Mouse (Mus musculus) bone marrow macrophage, adult 2 months (primary cell): ENCODE data around the gene Eln. TPM values are rescaled to one million over a fixed set of nuclear protein-coding genes. Genes with fewer than 3 reads are reported as not detected.
A peak's percentile ranks its signal among the peaks of the same experiment; 100 is the strongest.

Experiments used
- H3K27ac ChIP-seq: 2 replicates; pipeline ENCODE4 v1.5.1; 2012; ENCODE audit warnings: low read depth, low read length; ENCODE audit not compliant: insufficient read depth
- H3K4me1 ChIP-seq: 2 replicates; pipeline ENCODE4 v1.6.1; 2012; ENCODE audit warnings: low read length; ENCODE audit not compliant: control insufficient read depth, insufficient read depth
- H3K4me3 ChIP-seq: 2 replicates; pipeline ENCODE4 v1.5.1; 2012; ENCODE audit warnings: mild to moderate bottlenecking, low read length, moderate library complexity; ENCODE audit not compliant: insufficient read depth
- CTCF ChIP-seq: IDR thresholded peaks from 2 replicates; pipeline ENCODE4 v1.5.1; 2012; ENCODE audit warnings: low read depth, mild to moderate bottlenecking, low read length, moderate library complexity
- POLR2A ChIP-seq: IDR thresholded peaks from 2 replicates; pipeline ENCODE4 v1.6.1; 2012; ENCODE audit warnings: mild to moderate bottlenecking, low read depth, low read length, borderline replicate concordance
- polyA plus RNA-seq: library from polyadenylated mRNA; stranded (reverse); fragments of >200 nt; gene quantifications from 2 replicates; pipeline ENCODE4 v1.2.4, GENCODE M21; 2012; ENCODE audit not compliant: missing spikeins, insufficient read depth, insufficient read length

Eln gene
- polyA plus RNA-seq, 1 experiment, result not detected

DNA sequence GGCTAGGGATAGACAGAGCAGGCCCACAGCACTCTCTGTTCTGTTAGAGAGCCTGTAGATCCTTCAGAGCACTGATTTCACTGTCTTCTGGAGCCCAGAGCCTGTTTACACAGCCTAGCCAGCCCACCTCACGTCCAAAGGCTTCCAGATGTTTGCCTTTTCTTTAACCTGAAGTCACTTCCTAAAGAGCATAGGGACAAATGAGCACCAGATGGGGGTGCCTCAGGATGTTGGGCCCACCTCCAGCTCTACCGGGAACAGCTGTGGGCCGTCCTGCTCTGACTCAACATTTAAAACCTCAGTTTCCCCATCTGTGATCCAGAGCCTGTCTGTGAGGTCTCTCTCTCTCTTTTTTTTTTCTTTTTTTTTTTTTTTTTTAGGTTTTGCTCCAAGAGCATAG, 18.6 kb downstream of the Eln start:
- Histone ChIP-seq H3K27ac (no peak overlapping the region), H3K4me3 (no peak overlapping the region), H3K4me1 (peaks cover 9% of the 10 kb centered on the region)
- no peak for TF ChIP-seq POLR2A
- no peak for TF ChIP-seq CTCF

DNA sequence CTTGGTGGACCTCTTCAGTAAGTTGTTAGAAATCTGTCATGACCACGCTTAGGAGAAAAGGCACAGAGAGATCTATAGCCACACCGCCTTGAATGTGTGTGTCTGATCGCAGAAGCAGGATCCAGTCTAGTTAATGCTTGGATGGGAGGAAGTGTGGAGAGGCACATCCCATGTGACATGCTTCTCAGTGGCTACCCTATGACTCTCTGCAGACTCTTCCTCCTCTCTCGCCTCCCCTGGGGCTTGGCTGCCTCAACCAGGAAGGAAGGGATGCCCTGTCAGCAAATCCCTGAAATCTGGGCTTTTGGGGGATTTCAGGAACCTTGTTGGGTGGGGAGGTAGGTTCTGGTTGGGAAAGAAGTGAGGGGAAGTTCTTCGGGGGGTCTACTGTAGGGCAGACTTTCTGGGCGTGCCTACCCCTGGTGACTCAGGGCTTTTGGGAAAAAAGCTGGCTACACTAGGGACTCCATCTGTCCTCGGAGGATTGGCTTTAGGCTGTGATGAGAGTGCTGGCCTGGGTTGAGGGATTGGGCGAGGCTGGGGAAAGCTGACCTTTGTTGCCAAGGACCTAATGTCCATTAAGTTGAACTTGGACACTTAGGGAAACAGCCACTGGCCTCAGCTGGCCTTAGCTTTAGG, 20.0 kb downstream of the Eln start:
- H3K4me1 ChIP-seq, result peaks cover 9% of the 10 kb centered on the region
- H3K27ac ChIP-seq, result peak overlapping the region; percentile 22; the same call in 1 of the 2 replicates
- no peak for TF ChIP-seq POLR2A
- TF ChIP-seq CTCF, result no peak
- H3K4me3 ChIP-seq, result no peak overlapping the region

DNA sequence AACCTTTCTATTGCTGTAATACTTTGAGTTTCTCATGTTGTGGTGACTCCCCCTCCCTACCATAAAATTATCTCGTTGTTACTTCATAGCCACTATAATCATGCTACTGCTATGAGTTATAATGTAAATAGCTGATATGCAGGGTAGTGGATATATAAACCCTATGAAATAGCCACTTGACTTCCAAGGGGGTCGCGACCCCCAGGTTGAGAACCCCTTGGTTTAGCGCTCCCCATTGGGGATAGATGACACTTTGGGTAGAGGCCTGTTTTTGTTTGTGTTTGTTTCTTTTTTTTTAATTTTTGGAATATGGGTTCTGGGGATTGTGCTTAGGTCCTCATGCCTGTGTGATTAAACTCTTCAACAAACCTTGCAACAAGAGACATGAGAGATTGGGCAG, 21.8 kb downstream of the Eln start:
- Histone ChIP-seq H3K4me1 (peaks cover 9% of the 10 kb centered on the region), H3K27ac (no peak overlapping the region), H3K4me3 (no peak overlapping the region)
- TF ChIP-seq POLR2A (no peak), CTCF (no peak)

DNA sequence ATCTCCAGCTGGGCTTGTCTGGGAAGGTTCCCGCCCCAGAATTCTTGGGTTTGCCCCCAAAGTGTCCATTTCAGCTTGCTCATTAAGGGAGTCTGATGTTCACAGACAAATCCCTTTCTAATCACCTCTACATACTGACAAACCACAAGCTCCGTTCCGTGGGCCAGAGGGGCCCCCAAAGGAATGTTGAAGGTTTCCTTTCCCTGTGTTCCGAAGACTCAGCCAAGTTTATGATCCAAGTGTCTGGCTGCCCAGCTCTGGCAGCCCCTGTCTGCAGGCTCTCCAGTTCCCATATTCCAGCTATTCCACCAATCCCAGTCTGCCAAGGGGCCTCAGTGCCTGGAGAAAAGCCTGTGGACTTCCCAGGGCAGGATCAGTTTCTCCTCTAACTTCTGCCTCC, 27.1 kb downstream of the Eln start:
- TF ChIP-seq CTCF (no peak), POLR2A (no peak)
- Histone ChIP-seq H3K27ac (no peak overlapping the region), H3K4me1 (no peaks in the 10 kb centered on the region), H3K4me3 (no peak overlapping the region)

DNA sequence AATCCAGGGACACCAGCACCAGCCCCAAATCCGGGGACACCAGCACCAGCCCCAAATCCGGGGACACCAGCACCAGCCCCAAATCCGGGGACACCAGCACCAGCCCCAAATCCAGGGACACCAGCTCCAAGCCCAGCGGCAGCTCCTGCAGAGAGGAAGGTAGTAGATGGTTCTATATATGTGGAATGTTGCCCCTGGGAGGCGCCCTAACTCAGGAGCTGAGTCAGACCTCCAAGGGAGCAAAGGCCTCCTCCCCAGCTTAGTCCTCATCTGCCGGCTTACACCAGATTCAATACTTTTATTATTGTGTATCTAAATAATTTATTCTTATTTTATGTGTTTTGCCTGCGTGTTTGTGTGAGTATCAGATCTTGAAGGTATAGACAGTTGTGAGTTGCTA, 36.0 kb downstream of the Eln start:
- Histone ChIP-seq H3K4me1 (peaks cover 4% of the 10 kb centered on the region; the same call in 1 of the 2 replicates), H3K27ac (no peak overlapping the region), H3K4me3 (no peak overlapping the region)
- no peak for TF ChIP-seq POLR2A
- TF ChIP-seq CTCF, result no peak

DNA sequence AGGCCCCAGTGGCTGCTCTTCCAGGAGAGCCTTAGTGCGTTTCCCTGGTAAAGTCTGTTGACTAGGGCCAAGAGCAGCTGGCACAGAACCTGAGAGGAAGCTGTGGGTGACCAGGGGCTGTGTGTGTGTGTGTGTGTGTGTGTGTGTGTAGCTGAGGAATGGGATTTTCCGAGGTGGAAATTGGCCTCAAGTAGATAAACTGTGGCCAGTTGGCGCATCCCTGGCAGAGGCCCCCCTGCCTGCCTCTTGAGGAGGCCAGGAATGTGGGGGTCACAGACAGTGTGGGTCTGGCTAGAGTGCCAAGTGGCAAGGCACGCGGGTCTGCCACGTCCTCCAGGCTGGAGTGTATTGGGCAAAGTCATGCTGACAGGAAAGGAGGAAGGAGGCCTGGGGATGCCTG, 37.8 kb downstream of the Eln start:
- H3K4me3 ChIP-seq, result no peak overlapping the region
- TF ChIP-seq POLR2A (no peak), CTCF (no peak)

DNA sequence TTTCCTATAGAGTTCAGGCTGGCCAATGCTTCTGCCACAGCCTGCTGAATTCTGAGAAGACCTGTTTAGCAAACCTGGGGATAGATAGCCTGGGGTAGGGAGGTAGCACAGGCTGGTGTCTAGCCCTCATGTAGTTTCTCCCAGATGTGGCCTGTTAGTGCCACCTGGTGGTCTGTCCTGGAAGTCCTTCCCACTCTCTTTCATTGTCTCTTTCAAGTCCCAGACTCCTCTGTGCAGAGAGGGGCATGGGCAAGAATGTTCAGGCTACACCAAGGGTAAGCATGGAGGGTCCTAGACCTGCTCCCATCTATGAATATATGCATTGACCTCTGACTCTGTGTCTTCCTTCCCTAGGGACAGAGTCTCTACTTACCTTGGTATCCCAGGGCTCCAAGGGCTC, 43.0 kb downstream of the Eln start:
- TF ChIP-seq POLR2A (no peak), CTCF (peak; percentile 82)
- no peak overlapping the region for H3K27ac ChIP-seq
- H3K4me1 ChIP-seq, result peaks cover 2% of the 10 kb centered on the region; the same call in 1 of the 2 replicates
- no peak overlapping the region for H3K4me3 ChIP-seq

More for the DNA sequence above, 37.8 kb downstream of the Eln start:
- Histone ChIP-seq H3K27ac (no peak overlapping the region), H3K4me1 (peaks cover 4% of the 10 kb centered on the region; the same call in 1 of the 2 replicates)

DNA sequence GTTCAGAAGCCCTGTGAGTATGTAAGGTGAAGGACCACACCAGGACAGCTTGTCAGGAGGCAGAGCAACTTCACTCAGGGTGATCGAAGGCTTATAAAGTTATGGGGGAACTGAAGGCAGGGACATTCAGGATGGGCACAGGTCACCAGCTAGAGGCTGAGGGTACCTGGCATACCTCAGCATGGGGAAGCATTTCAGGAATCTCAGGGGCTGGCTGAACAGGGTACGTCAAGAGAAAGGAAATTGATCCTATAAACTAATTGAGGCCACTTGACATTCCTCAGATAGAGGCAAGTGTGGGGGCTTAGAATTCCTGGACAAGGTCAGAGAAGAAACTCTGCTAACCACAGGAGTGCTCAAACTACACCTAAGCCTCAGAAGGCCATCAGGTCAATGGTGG, 51.6 kb downstream of the Eln start:
- H3K27ac ChIP-seq, result no peak overlapping the region
- no peak overlapping the region for H3K4me3 ChIP-seq
- TF ChIP-seq CTCF (no peak), POLR2A (no peak)
- H3K4me1 ChIP-seq, result no peaks in the 10 kb centered on the region

DNA sequence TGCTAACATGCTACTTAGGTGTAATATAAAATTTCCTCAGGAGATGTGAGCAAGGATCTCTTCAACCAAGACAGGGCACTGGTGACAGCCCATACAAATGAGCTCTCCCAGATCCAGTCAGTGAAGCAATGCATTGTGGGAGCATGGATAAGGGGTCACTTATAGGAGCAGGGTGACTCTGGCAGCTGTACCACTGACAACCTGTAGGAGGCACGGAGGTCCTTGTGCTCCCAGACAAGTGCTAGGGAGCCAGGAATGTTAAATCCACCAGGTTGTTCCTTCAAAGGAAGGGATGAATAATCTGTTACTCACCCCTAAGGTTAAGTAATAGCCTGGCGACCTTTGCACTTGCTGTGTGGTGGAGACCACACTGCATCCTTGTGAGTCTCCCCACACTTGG, 52.0 kb downstream of the Eln start:
- Histone ChIP-seq H3K27ac (no peak overlapping the region), H3K4me3 (no peak overlapping the region), H3K4me1 (peaks cover 1% of the 10 kb centered on the region; the same call in 1 of the 2 replicates)
- no peak for TF ChIP-seq CTCF
- TF ChIP-seq POLR2A, result no peak

DNA sequence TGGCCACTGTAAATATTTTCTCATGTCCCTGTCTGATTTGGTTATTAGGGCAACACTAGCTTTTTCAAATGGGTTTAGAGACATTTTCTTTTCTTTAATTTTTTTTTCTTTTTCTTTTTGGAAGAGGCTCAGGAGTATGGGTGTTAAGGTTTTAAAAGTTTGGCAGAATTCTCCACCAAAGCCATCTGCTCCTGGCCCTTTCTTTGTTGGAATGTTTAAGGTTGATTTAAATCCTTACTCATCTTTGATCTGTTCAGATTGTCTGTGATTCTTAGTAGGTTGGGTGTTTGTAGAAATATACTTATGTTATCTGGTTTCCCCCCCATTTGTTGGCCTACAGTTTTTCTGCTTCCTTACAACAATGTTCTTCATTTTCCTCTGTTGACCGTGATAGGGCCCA, 54.4 kb downstream of the Eln start:
- Histone ChIP-seq H3K4me3 (no peak overlapping the region), H3K27ac (no peak overlapping the region), H3K4me1 (peaks cover 10% of the 10 kb centered on the region)
- TF ChIP-seq POLR2A (no peak), CTCF (no peak)
